8 mouse cellular contexts compared by ENCODE assay signal in the genomic region with DNA sequence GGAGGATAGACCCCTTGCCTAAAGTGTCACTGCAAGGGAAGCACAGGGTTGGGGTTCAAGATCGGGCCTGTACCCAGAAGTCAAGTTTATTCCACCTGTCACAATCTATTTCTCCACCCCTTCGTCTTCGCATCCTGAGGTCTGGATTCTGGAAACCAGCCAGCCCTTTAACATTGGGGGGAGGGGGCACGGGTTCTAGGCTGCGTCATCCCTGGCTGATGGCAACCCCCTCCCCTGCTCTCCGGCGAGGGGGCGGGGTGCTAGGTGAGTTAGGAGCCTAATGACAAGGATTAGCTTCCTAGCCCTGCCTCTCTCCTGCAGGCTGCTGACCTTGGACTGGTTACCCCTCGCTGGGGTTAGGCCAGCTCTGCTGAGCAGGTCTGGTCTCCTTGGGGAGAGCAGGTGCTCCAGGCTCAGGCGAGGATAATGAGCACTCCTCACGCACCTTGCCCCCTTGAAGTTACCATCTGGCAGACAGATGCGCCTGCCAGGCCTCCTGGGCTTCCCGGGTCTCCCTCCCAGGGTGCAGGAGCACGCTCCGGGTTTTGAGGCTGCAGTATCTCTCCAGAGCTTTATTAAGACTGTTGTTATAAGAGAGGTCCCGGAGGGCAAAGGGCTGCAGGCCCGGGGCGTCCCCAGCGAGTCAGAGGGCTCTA. TPM values are rescaled to one million over a fixed set of nuclear protein-coding genes. Genes with fewer than 3 reads are reported as not detected.
DNase-seq lines count a peak whose midpoint lies in the region; ATAC-seq and TF ChIP-seq lines count a peak whose summit lies in the region.

No protein-coding gene starts in this region.

- H3K27me3 ChIP-seq in hindbrain, postnatal 0 days (ENCODE audit: insufficient read depth, low read length), result no peaks in the 10 kb centered on the region
- peaks cover 10% of the 10 kb centered on the region for H3K27me3 ChIP-seq in midbrain, embryonic 11.5 days (ENCODE audit: control insufficient read depth, insufficient read depth, low read length)

- H3K9ac ChIP-seq in hindbrain, postnatal 0 days (replicated peaks; ENCODE audit: low read length), result peak overlapping the region; percentile 91
- H3K9ac ChIP-seq in midbrain, embryonic 11.5 days (ENCODE audit: low read length), result peak overlapping the region; percentile 96

- WGBS in hindbrain, postnatal 0 days, result 7% methylated on average over 19 of the region's 19 CpGs
- WGBS in midbrain, embryonic 11.5 days, result 3% methylated on average over 19 of the region's 19 CpGs

- DNase-seq in layer of hippocampus, adult 2 months (ENCODE audit: low spot score in 2 of 2), result no peak
- DNase-seq in layer of hippocampus, postnatal 25 days (ENCODE audit: extremely low spot score in 1 of 2, low spot score in 1 of 2), result no peak
- DNase-seq in embryo, embryonic 10.5 days (ENCODE audit: low spot score), result peak; percentile 45
- DNase-seq in hindbrain, postnatal 0 days (ENCODE audit: low spot score), result peak; percentile 51
- peak; percentile 92 for DNase-seq in midbrain, embryonic 11.5 days (ENCODE audit: low spot score, missing footprints)
- DNase-seq in adipocyte (ENCODE audit: low spot score), result no peak
- DNase-seq in spleen, postnatal 10 days (ENCODE audit: low spot score in 2 of 2), result no peak
- DNase-seq in spleen, adult 12 weeks (ENCODE audit: low spot score), result no peak

- H3K27ac ChIP-seq in layer of hippocampus, adult 2 months, result peak overlapping the region; percentile 99
- peak overlapping the region; percentile 95 for H3K27ac ChIP-seq in hindbrain, postnatal 0 days
- peak overlapping the region; percentile 96 for H3K27ac ChIP-seq in midbrain, embryonic 11.5 days (ENCODE audit: low read depth, low read length)

- peak overlapping the region; percentile 90 for H3K4me2 ChIP-seq in hindbrain, postnatal 0 days (ENCODE audit: low read depth, low read length)
- H3K4me2 ChIP-seq in midbrain, embryonic 11.5 days, result peak overlapping the region; percentile 73

- ATAC-seq in hindbrain, postnatal 0 days, result 0 out of 2 replicates have a peak, but pooled peaks have one; percentile 0
- peak; percentile 38 for ATAC-seq in midbrain, embryonic 11.5 days (ENCODE audit: low FRiP score)

- H3K36me3 ChIP-seq in hindbrain, postnatal 0 days (ENCODE audit: insufficient read depth, low read length), result no peaks in the 10 kb centered on the region
- no peaks in the 10 kb centered on the region for H3K36me3 ChIP-seq in midbrain, embryonic 11.5 days (ENCODE audit: control insufficient read depth, insufficient read depth, low read length)

- H3K9me3 ChIP-seq in hindbrain, postnatal 0 days (ENCODE audit: low read length), result no peaks in the 10 kb centered on the region
- H3K9me3 ChIP-seq in midbrain, embryonic 11.5 days (ENCODE audit: control insufficient read depth, low read length), result no peaks in the 10 kb centered on the region

- TF ChIP-seq CTCF in layer of hippocampus, adult 2 months (conservative IDR thresholded peaks at IDR 0.05), result no peak
- TF ChIP-seq CTCF in hindbrain, postnatal 0 days (IDR thresholded peaks at IDR 0.05; ENCODE audit: low read depth), result no peak

- peak overlapping the region; percentile 96 for H3K4me3 ChIP-seq in layer of hippocampus, adult 2 months
- H3K4me3 ChIP-seq in hindbrain, postnatal 0 days (ENCODE audit: low read length), result peak overlapping the region; percentile 78
- H3K4me3 ChIP-seq in midbrain, embryonic 11.5 days (ENCODE audit: low read depth, low read length), result peak overlapping the region; percentile 93

- peaks cover 12% of the 10 kb centered on the region for H3K4me1 ChIP-seq in hindbrain, postnatal 0 days (ENCODE audit: insufficient read depth, low read length)
- H3K4me1 ChIP-seq in midbrain, embryonic 11.5 days (ENCODE audit: control insufficient read depth, insufficient read depth, low read length), result peaks cover 38% of the 10 kb centered on the region

RNA-seq across cellular contexts. Expression of a gene that starts 0.9 kb away (rescaled TPM):
- 100 to 1,000 TPM; 378 to 385 TPM for total RNA-seq in layer of hippocampus, adult 2 months (2021)
- 100 to 1,000 TPM; 348 to 359 TPM for total RNA-seq in layer of hippocampus, postnatal 25 days (2021)
- 34.9 and 37.5 TPM in 2 replicates for total RNA-seq in hindbrain, postnatal 0 days (2014; rRNA removed)
- polyA plus RNA-seq in hindbrain, postnatal 0 days (2015; fragmentation: Nextera tagmentation; extraction: Ambion mirVana), result 29.5 and 33.5 TPM in 2 replicates
- polyA plus RNA-seq in midbrain, embryonic 11.5 days (2014; fragmentation: Nextera tagmentation; extraction: Ambion mirVana), result 6.0 and 6.1 TPM in 2 replicates

RNA-seq across cellular contexts. Expression of a gene that starts 18.8 kb away (rescaled TPM):
- total RNA-seq in layer of hippocampus, adult 2 months (2021), result 10 to 100 TPM; 54.4 to 57.9 TPM
- 10 to 100 TPM; 57.7 to 57.8 TPM for total RNA-seq in layer of hippocampus, postnatal 25 days (2021)
- 36.2 and 39.1 TPM in 2 replicates for total RNA-seq in hindbrain, postnatal 0 days (2014; rRNA removed)
- polyA plus RNA-seq in hindbrain, postnatal 0 days (2015; fragmentation: Nextera tagmentation; extraction: Ambion mirVana), result 19.1 and 21.6 TPM in 2 replicates
- 17.9 and 18.5 TPM in 2 replicates for polyA plus RNA-seq in midbrain, embryonic 11.5 days (2014; fragmentation: Nextera tagmentation; extraction: Ambion mirVana)

RNA-seq across cellular contexts. Expression of a gene that starts 56.9 kb away (rescaled TPM):
- total RNA-seq in layer of hippocampus, adult 2 months (2021), result 10 to 100 TPM; 26.5 to 33.1 TPM
- 10 to 100 TPM; 28.7 to 31.0 TPM for total RNA-seq in layer of hippocampus, postnatal 25 days (2021)
- 16.6 and 23.8 TPM in 2 replicates for total RNA-seq in hindbrain, postnatal 0 days (2014; rRNA removed)
- polyA plus RNA-seq in hindbrain, postnatal 0 days (2015; fragmentation: Nextera tagmentation; extraction: Ambion mirVana), result 17.9 and 18.6 TPM in 2 replicates
- 0.14 TPM in 1 of 2 replicates, not detected in the other for polyA plus RNA-seq in midbrain, embryonic 11.5 days (2014; fragmentation: Nextera tagmentation; extraction: Ambion mirVana)

Comparison
In these comparisons a context has a peak if more than half of its experiments do, and no peak if none do; other contexts are left out.
1. DNase-seq: peak in embryo, embryonic 10.5 days (single experiment), hindbrain, postnatal 0 days (single experiment) and midbrain, embryonic 11.5 days (single experiment); none in layer of hippocampus, adult 2 months (0 of 2), layer of hippocampus, postnatal 25 days (0 of 2), adipocyte (single experiment), spleen, postnatal 10 days (0 of 2) and spleen, adult 12 weeks (single experiment).
2. Peak in every context shown above with its lines, with median percentiles within 50 percentile points of each other: H3K27ac ChIP-seq and H3K4me3 ChIP-seq.